Mouse (Mus musculus) liver, embryonic 14.5 days (tissue): ENCODE measurements around the gene Ankrd9. TPM values are rescaled to one million over a fixed set of nuclear protein-coding genes. Genes with fewer than 3 reads are reported as not detected.

ENCODE experiments used
- ATAC-seq: fragments of 200-750 bp; cut with Nextera tagmentation; 2 replicates; pipeline ENCODE4 v1.8.0; 2017; ENCODE audit warnings: moderate number of reproducible peaks, mild to moderate bottlenecking, moderate library complexity; ENCODE audit not compliant: insufficient read depth
- DNase-seq, 3 experiments: peaks; one replicate each; pipeline ENCODE4 v3.0.0-alpha.2; 2012 to 2013; ENCODE audit warnings: low read depth in 3 of 3, low spot score in 3 of 3
- H3K27ac ChIP-seq: fragments of 300-500 bp; sonication (generic); 2 replicates; pipeline ENCODE4 v1.5.1; 2014; ENCODE audit warnings: moderate library complexity, mild to moderate bottlenecking, control low read depth, inconsistent platforms
- H3K27me3 ChIP-seq: fragments of 300-500 bp; sonication (generic); 2 replicates; pipeline ENCODE4 v1.6.1; 2014; ENCODE audit warnings: mild to moderate bottlenecking, low read length, moderate library complexity; ENCODE audit not compliant: control insufficient read depth, insufficient read depth
- H3K36me3 ChIP-seq: fragments of 300-500 bp; sonication (generic); replicated peaks from 2 replicates; pipeline ENCODE4 v1.6.1; 2014; ENCODE audit warnings: low read depth; ENCODE audit not compliant: control insufficient read depth, insufficient read depth
- H3K4me1 ChIP-seq, 2 experiments: fragments of 200-500 bp in 1 of 2; fragments of 300-500 bp in 1 of 2; sonication (generic) in 1 of 2; replicated peaks; 2 replicates each; pipeline ENCODE4 v1.6.1; 2012 to 2014; ENCODE audit warnings: antibody characterized with exemption in 1 of 2, inconsistent platforms in 1 of 2, low read length in 1 of 2; ENCODE audit not compliant: control insufficient read depth in 2 of 2, insufficient read depth in 2 of 2
- H3K4me2 ChIP-seq: fragments of 300-500 bp; sonication (generic); 2 replicates; pipeline ENCODE4 v1.6.1; 2014; ENCODE audit warnings: low read depth, mild to moderate bottlenecking, control low read depth, moderate library complexity
- H3K4me3 ChIP-seq, 2 experiments: fragments of 200-500 bp in 1 of 2; fragments of 300-500 bp in 1 of 2; sonication (generic) in 1 of 2; 2 replicates each; pipeline ENCODE4 v1.5.1; 2012 to 2014; ENCODE audit warnings: low read depth in 2 of 2, low read length in 2 of 2, mild to moderate bottlenecking in 2 of 2, control low read depth in 1 of 2, inconsistent platforms in 1 of 2, moderate library complexity in 1 of 2; ENCODE audit not compliant: insufficient read depth in 1 of 2
- H3K9ac ChIP-seq: fragments of 300-500 bp; sonication (generic); replicated peaks from 2 replicates; pipeline ENCODE4 v1.6.1; 2014; ENCODE audit warnings: mild to moderate bottlenecking, control low read depth, moderate library complexity
- H3K9me3 ChIP-seq: fragments of 300-500 bp; sonication (generic); 2 replicates; pipeline ENCODE4 v1.6.1; 2016; ENCODE audit warnings: low read length, mixed read lengths; ENCODE audit not compliant: control insufficient read depth
- CTCF ChIP-seq: IDR thresholded peaks from 2 replicates; pipeline ENCODE4 v1.5.1; 2016; ENCODE audit warnings: antibody characterized with exemption, low read depth, control low read depth
- EP300 ChIP-seq: IDR thresholded peaks from 2 replicates; pipeline ENCODE4 v1.6.1; 2016; ENCODE audit warnings: antibody characterized with exemption, low read depth
- WGBS: fragments of 180-500 bp; shearing (Covaris S2); extraction: QIAGEN DNeasy Blood & Tissue Kit; methylation state at CpG from one replicate; pipeline ENCODE4 v1.1.7; 2014; ENCODE audit not compliant: insufficient replicate concordance; 5-methylcytosine and 5-hydroxymethylcytosine counted together
- polyA plus RNA-seq, 2 experiments: library from polyadenylated mRNA; depleted of rRNA in 1 of 2; stranded (reverse) in 1 of 2; unstranded in 1 of 2; fragments of >200 nt; fragmentation: Nextera tagmentation in 1 of 2; extraction: Ambion mirVana in 1 of 2; gene quantifications; 2 replicates each; pipeline versions ENCODE4 v1.2.1 to v1.2.3; 2012 to 2014

Gene Ankrd9
- polyA plus RNA-seq, 2 experiments, result 41.8 to 47.4 TPM

- ATAC-seq (no peak), DNase-seq (no peak)
- 37% methylated on average over 14 of the region's 14 CpGs for WGBS
Observed at GRCm38 (mm10) chr12:110977896-110978606, 789 bp downstream of the Ankrd9 start.

GRCm38 (mm10) chr12:110977345-110977733, 1.5 kb downstream of the Ankrd9 start:
- TF ChIP-seq EP300 (no peak), CTCF (no peak)
- Histone ChIP-seq H3K4me1 (peaks cover 62% of the 10 kb centered on the region in 2 experiments), H3K27ac (peak overlapping the region; percentile 86), H3K9ac (peak overlapping the region; percentile 98), H3K4me3 (peak overlapping the region; percentile 91 to 96), H3K4me2 (peak overlapping the region; percentile 90), H3K27me3 (no peaks in the 10 kb centered on the region), H3K9me3 (no peaks in the 10 kb centered on the region), H3K36me3 (peaks cover 48% of the 10 kb centered on the region)
- DNase-seq (no peak), ATAC-seq (no peak)
- WGBS, result 94% methylated on average over 18 of the region's 18 CpGs

More at GRCm38 (mm10) chr12:110977896-110978606, 789 bp downstream of the Ankrd9 start:
- Histone ChIP-seq H3K4me1 (peaks cover 54 to 55% of the 10 kb centered on the region in 2 experiments), H3K9ac (peak overlapping the region; percentile 98), H3K9me3 (no peaks in the 10 kb centered on the region), H3K4me3 (peak overlapping the region; percentile 91 to 96), H3K36me3 (peaks cover 42% of the 10 kb centered on the region), H3K27me3 (no peaks in the 10 kb centered on the region), H3K27ac (peak overlapping the region; percentile 86), H3K4me2 (peak overlapping the region; percentile 90)
- TF ChIP-seq CTCF (peak; percentile 10; the same call in 1 of the 2 replicates), EP300 (no peak)

- TF ChIP-seq EP300, result no peak
- TF ChIP-seq CTCF, result no peak
- H3K9ac ChIP-seq, result peak overlapping the region; percentile 60
- WGBS, result 93% methylated on average over 60 of the region's 60 CpGs
- DNase-seq (no peak), ATAC-seq (no peak)
- H3K27ac ChIP-seq, result peak overlapping the region; percentile 95
- H3K36me3 ChIP-seq, result peaks cover 50% of the 10 kb centered on the region
- H3K27me3 ChIP-seq, result no peaks in the 10 kb centered on the region
- H3K9me3 ChIP-seq, result no peaks in the 10 kb centered on the region
- peaks cover 67 to 68% of the 10 kb centered on the region in 2 experiments for H3K4me1 ChIP-seq
- peak overlapping the region; percentile 91 to 96 for H3K4me3 ChIP-seq
- peak overlapping the region; percentile 90 for H3K4me2 ChIP-seq
Observed at GRCm38 (mm10) chr12:110976589-110977344, 2.1 kb downstream of the Ankrd9 start.

- ATAC-seq, result no peak
- Histone ChIP-seq H3K36me3 (peaks cover 53% of the 10 kb centered on the region), H3K4me2 (peak overlapping the region; percentile 90), H3K4me3 (peak overlapping the region; percentile 91 to 96), H3K27ac (peak overlapping the region; percentile 95), H3K9me3 (no peaks in the 10 kb centered on the region), H3K4me1 (peaks cover 70 to 74% of the 10 kb centered on the region in 2 experiments), H3K27me3 (no peaks in the 10 kb centered on the region), H3K9ac (peak overlapping the region; percentile 60)
- 77% methylated on average over 4 of the region's 4 CpGs for WGBS
- DNase-seq, result no peak
- TF ChIP-seq CTCF, result no peak
- TF ChIP-seq EP300, result no peak
Observed at GRCm38 (mm10) chr12:110975838-110976468, 2.9 kb downstream of the Ankrd9 start.
